In genomic region chr6:41694407-41694806, GRCm38 (mm10) we compare ENCODE assay signal across 39 mouse cellular contexts. TPM values are rescaled to one million over a fixed set of nuclear protein-coding genes. Genes with fewer than 3 reads are reported as not detected.
"Had no signal": no experiment of that assay in that cellular context is flagged by ENCODE, and none has a peak within 500 bp of the region (broad histone marks: within the 10 kb centered on the region; RNA-seq: fewer than 3 reads in every experiment).

No protein-coding gene starts in this region.

- H3K27ac ChIP-seq: heart, adult 2 months; heart, embryonic 10.5 days; hindbrain, embryonic 13.5 days; hindbrain, embryonic 15.5 days; hindbrain, postnatal 0 days; intestine, embryonic 15.5 days; layer of hippocampus, adult 2 months; limb, embryonic 10.5 days; limb, embryonic 12.5 days; liver, embryonic 13.5 days had no signal

- H3K4me3 ChIP-seq: heart, adult 2 months; heart, embryonic 10.5 days; heart, embryonic 12.5 days; hindbrain, embryonic 13.5 days; hindbrain, embryonic 15.5 days; intestine, embryonic 15.5 days; layer of hippocampus, adult 2 months; limb, embryonic 10.5 days; limb, embryonic 12.5 days; liver, embryonic 13.5 days; liver, embryonic 15.5 days had no signal

- ATAC-seq: hindbrain, postnatal 0 days; inflammation-experienced regulatory T-cells, adult 6 months; intestine, embryonic 15.5 days; intestine, postnatal 0 days had no signal

- H3K9ac ChIP-seq: heart, embryonic 12.5 days; hindbrain, embryonic 13.5 days; hindbrain, embryonic 15.5 days; intestine, embryonic 15.5 days; limb, embryonic 12.5 days; liver, embryonic 13.5 days; liver, embryonic 15.5 days had no signal

- H3K4me2 ChIP-seq: heart, embryonic 12.5 days; hindbrain, embryonic 13.5 days; hindbrain, embryonic 15.5 days; intestine, embryonic 15.5 days; limb, embryonic 12.5 days; liver, embryonic 11.5 days; liver, embryonic 13.5 days had no signal

- H3K9me3 ChIP-seq: heart, embryonic 10.5 days; heart, embryonic 12.5 days; hindbrain, embryonic 13.5 days; hindbrain, embryonic 15.5 days; intestine, embryonic 15.5 days; limb, embryonic 10.5 days; limb, embryonic 12.5 days; liver, embryonic 13.5 days; liver, embryonic 15.5 days had no signal

- H3K27me3 ChIP-seq: heart, embryonic 12.5 days; hindbrain, embryonic 13.5 days; hindbrain, embryonic 15.5 days; intestine, embryonic 15.5 days; limb, embryonic 12.5 days; liver, embryonic 13.5 days; liver, embryonic 15.5 days had no signal

- H3K4me1 ChIP-seq: heart, embryonic 10.5 days; heart, embryonic 12.5 days; hindbrain, embryonic 13.5 days; hindbrain, embryonic 15.5 days; intestine, embryonic 15.5 days; limb, embryonic 10.5 days; limb, embryonic 12.5 days had no signal

- DNase-seq: gastrocnemius, postnatal 14 days; gastrocnemius, postnatal 36 days; heart, adult 2 months; heart, postnatal 10 days; heart, postnatal 4 days; kidney, adult 18-20 months; kidney, adult 8-10 months; kidney, postnatal 10 days; kidney, postnatal 25 days; kidney, postnatal 4 days; layer of hippocampus, postnatal 36 days; liver; liver, embryonic 13.5 days had no signal

- H3K36me3 ChIP-seq: heart, embryonic 10.5 days; heart, embryonic 12.5 days; hindbrain, embryonic 13.5 days; hindbrain, embryonic 15.5 days; intestine, embryonic 15.5 days; limb, embryonic 10.5 days; limb, embryonic 12.5 days had no signal

RNA-seq across cellular contexts. Expression of gene Kel, which starts 9.7 kb away (rescaled TPM):
- total RNA-seq: gastrocnemius, adult 8-10 months; gastrocnemius, postnatal 14 days; gastrocnemius, postnatal 36 days; hindbrain, postnatal 0 days; layer of hippocampus, adult 2 months; layer of hippocampus, postnatal 10 days; layer of hippocampus, postnatal 36 days; left cerebral cortex, adult 18-20 months; left cerebral cortex, adult 8-10 months; left cerebral cortex, postnatal 10 days; left cerebral cortex, postnatal 25 days had no signal
- polyA plus RNA-seq: inflammation-experienced regulatory T-cells, adult 6 months had no signal

RNA-seq across cellular contexts. Expression of gene Llcfc1, which starts 10.2 kb away (rescaled TPM):
- total RNA-seq: gastrocnemius, adult 8-10 months; gastrocnemius, postnatal 14 days; gastrocnemius, postnatal 36 days; heart, adult 2 months; heart, postnatal 10 days; heart, postnatal 25 days; heart, postnatal 4 days; layer of hippocampus, adult 2 months; layer of hippocampus, postnatal 10 days; layer of hippocampus, postnatal 36 days; left cerebral cortex, adult 18-20 months; left cerebral cortex, adult 8-10 months; left cerebral cortex, postnatal 10 days; left cerebral cortex, postnatal 25 days had no signal
- polyA plus RNA-seq: frontal cortex, adult 2 months; heart, embryonic 10.5 days; heart, embryonic 12.5 days; heart, embryonic 14.5 days; heart, embryonic 16.5 days; hindbrain, embryonic 11.5 days; hindbrain, embryonic 13.5 days; hindbrain, embryonic 15.5 days; hindbrain, postnatal 0 days; inflammation-experienced regulatory T-cells, adult 6 months; kidney, embryonic 14.5 days; limb, embryonic 10.5 days; limb, embryonic 12.5 days; limb, embryonic 14.5 days; liver, embryonic 11.5 days; liver, embryonic 13.5 days had no signal

RNA-seq across cellular contexts. Expression of gene Trpv5, which starts 13.8 kb away (rescaled TPM):
- total RNA-seq: gastrocnemius, adult 8-10 months; gastrocnemius, postnatal 14 days; gastrocnemius, postnatal 36 days; heart, adult 2 months; heart, postnatal 10 days; heart, postnatal 25 days; heart, postnatal 4 days; hindbrain, postnatal 0 days; layer of hippocampus, adult 2 months; layer of hippocampus, postnatal 10 days; layer of hippocampus, postnatal 36 days; left cerebral cortex, adult 18-20 months; left cerebral cortex, adult 8-10 months; left cerebral cortex, postnatal 10 days; left cerebral cortex, postnatal 25 days had no signal
- polyA plus RNA-seq: frontal cortex, adult 2 months; heart, adult 2 months; heart, embryonic 10.5 days; heart, embryonic 12.5 days; heart, embryonic 14.5 days; heart, embryonic 16.5 days; hindbrain, embryonic 11.5 days; hindbrain, embryonic 13.5 days; hindbrain, embryonic 15.5 days; hindbrain, postnatal 0 days; inflammation-experienced regulatory T-cells, adult 6 months; limb, embryonic 10.5 days; limb, embryonic 12.5 days; limb, embryonic 14.5 days; liver, embryonic 13.5 days had no signal

RNA-seq across cellular contexts. Expression of gene Trpv6, which starts 58.2 kb away (rescaled TPM):
- total RNA-seq: gastrocnemius, adult 8-10 months; gastrocnemius, postnatal 14 days; gastrocnemius, postnatal 36 days; heart, adult 2 months; heart, postnatal 10 days; heart, postnatal 25 days; heart, postnatal 4 days; hindbrain, postnatal 0 days had no signal
- polyA plus RNA-seq: heart, adult 2 months; heart, embryonic 14.5 days had no signal
